Mouse (Mus musculus) thymus, postnatal 36 days (tissue): ENCODE results near the gene Idua.

Source experiments
- DNase-seq, 2 experiments: peaks; one replicate each; pipeline ENCODE4 v3.0.0; 2022; ENCODE audit warnings: mixed read lengths in 2 of 2

Idua gene

GRCm38 (mm10) chr5:108655381-108655780 is 4.8 kb upstream of the Idua start:
- no peak for DNase-seq

GRCm38 (mm10) chr5:108655891-108656650 is 4.1 kb upstream of the Idua start:
- DNase-seq = no peak

GRCm38 (mm10) chr5:108657406-108657805 is 2.7 kb upstream of the Idua start:
- DNase-seq = no peak

DNA sequence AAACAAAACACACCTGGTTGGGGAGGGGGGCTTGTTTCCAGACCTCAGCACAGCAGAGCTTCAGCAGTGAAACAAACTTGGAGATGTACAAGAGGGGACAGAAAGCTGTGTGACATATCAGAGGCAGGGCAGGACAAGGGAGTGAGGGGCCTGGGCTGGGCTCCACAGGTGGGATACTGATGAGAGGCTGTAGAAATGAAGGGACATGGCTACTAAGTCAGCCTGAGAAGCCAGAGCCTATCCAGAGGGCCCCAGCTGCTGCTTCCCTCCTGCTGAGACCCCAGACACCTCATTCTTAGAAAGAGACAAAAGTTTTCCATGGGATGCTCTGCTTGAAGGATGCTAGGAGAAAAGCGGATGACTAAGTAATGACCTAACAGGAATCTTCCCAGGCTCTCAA is 1.5 kb upstream of the Idua start:
- DNase-seq = no peak

GRCm38 (mm10) chr5:108660632-108661268 is 619 bp downstream of the Idua start:
- DNase-seq = peak; percentile 89 to 90

- DNase-seq = no peak
These were observed 2.6 kb downstream of the Idua start for GRCm38 (mm10) chr5:108662772-108663171.

DNA sequence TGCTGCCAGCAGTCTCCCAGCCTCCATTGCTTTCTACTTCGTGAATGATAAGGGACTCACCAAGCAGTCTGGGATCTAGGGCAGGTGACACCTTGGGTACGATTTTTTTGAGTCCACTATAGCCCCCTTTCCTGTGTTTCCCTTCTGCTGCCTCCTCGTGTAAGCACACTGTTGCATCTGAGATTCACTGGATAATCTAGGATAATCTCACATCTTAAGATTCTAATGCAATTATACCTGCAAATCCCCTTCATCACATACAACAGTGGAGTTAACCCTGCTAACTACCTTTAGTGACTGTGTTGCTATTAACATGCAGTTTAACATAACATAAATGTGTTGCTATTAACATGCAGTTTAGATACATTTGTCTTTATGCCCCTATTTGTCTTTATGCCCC is 4.9 kb downstream of the Idua start:
- no peak for DNase-seq

DNA sequence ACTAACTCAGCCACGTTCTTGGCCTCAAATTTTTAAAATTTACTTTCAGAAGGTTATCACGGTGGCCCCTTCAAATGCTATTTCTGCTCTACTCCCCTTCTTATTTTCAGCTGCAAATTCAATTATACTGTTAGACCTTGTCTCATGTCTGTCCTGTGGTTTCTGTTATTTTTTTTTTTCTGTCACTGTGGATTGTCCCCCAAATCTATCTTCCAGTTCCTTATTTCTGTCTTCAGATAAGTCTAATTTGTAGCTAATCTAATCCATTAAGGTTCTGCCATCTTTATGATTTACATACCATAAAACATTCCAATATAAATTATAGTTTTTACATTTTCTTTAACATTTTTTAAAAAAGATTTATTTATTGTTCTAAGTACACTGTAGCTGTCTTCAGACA is 7.2 kb downstream of the Idua start:
- no peak for DNase-seq

DNA sequence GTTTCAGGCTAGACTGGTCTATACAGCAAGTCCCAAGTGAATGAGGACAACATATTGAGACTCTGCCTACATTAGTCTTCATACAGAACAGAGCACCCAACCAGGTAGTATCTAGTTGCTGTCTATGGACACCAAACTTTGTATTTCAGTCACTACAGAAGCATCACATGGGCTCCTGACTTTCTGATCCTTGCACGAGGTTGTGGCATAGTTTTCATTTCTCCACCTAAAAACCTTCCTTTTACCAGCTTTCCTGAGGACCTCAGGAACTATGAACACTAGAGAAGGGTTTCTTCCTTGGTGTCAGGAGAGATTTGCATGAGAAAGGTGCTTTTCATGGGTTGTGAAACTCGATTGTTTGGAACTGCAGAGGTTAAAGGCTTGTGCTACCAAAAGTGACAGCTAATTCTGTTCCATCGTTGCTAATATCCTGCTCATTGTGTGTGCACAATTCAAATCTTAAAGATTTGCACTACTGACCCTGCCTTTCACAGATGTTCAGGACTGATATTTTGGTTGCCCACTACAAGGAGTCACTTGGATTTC is 8.3 kb downstream of the Idua start:
- DNase-seq = no peak

- DNase-seq = peak; percentile 84 to 87
These were observed 9.1 kb downstream of the Idua start, which contains the start of gene Dgkq for GRCm38 (mm10) chr5:108668977-108669936. TSS of gene Dgkq (minus strand) at chr5:108669672.

GRCm38 (mm10) chr5:108669986-108670385 is 9.9 kb downstream of the Idua start:
- DNase-seq = no peak

GRCm38 (mm10) chr5:108670785-108671184 is 10.7 kb downstream of the Idua start:
- peak; percentile 51 to 54 for DNase-seq

GRCm38 (mm10) chr5:108671757-108672156 is 11.6 kb downstream of the Idua start:
- no peak for DNase-seq

- no peak for DNase-seq
These were observed 14.5 kb downstream of the Idua start for GRCm38 (mm10) chr5:108674624-108675023.

DNA sequence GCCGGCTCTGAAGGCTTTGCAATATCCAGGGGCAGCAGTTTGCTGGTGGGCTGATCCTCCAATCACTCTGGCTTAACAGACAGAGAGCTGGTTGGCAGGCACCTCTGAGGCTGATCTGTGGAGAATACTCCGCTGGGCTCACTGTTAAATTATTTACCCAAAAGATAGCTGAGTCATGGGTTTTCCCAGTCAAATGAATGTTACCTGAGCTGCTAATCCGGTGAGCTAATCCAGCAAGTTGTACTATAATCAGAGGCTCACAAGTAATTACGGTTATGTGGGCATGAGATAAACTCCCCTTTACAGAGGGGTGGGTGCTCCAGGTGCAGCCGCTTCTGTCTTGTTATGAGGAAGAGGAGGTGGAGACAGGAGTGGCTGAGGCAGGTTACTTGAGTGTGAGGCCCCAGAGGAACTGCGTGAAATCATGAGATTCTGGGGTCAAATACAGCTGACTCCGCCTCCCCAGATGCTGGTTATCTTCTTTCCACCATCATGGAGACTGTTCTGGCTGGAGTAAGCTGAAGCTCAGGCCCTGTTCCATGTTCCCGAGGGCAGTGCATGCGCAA is 15.2 kb downstream of the Idua start, which contains the start of gene Slc26a1:
Slc26a1 (minus strand) TSS at position 319 of the 566 bp plus-strand sequence.
- no peak for DNase-seq

- no peak for DNase-seq
These were observed 16.8 kb downstream of the Idua start for GRCm38 (mm10) chr5:108676772-108677498.

DNA sequence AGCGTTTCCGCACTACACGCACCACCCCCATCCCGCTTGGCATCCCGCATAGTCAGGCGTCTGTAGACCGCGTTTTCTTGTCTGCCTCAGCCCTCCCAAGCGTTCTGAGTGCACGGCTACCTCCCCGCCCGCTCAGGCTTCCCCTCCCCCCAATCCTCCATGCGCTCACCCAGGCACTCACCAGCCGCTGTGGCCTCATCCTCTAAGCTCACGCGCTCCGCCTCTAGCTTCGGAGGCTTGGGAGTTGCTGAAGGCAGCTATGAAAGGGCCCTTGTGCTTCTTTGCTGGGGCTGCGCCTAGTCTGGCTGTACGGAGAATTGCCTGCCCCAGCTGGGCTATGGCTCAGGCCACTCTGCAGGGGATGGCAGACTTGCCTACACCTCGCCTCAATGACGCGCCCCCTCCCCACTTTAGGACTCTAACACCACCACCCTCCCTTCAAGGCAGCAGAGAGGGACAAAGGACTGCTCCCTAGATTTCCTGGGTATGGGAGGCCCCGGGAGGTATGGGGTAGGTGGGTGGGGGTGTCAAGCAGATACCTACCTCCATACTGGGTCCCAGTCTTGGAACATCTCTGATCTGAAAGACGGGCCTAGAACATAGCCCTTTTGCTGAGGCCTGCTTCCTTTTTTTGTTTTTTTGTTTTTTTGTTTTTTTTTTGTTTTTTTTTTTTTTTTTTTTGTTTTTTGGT is 17.6 kb downstream of the Idua start:
- DNase-seq = no peak

DNA sequence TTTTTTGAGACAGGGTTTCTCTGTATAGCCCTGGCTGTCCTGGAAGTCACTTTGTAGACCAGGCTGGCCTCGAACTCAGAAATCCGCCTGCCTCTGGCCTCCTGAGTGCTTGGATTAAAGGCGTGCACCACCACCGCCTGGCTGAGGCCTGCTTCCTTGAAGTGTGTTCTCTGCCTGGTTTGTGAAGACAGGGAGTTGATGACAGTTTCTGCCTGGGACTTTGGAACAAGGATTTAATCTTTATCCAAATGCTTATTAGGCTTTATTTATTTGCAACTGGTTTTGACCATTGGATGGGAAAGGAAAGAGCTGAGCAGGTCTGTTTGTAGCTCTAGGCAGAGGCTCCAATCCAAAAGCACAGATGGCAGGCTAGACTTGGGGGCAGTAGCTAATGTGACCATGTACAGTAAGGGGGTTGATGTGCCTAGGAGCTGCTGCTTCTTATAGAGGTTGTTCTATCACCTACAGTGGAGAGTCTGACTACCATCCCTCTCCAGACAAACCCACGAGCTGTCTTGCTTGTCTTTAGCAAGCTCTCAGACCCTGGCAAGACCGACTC is 18.2 kb downstream of the Idua start:
- no peak for DNase-seq

DNA sequence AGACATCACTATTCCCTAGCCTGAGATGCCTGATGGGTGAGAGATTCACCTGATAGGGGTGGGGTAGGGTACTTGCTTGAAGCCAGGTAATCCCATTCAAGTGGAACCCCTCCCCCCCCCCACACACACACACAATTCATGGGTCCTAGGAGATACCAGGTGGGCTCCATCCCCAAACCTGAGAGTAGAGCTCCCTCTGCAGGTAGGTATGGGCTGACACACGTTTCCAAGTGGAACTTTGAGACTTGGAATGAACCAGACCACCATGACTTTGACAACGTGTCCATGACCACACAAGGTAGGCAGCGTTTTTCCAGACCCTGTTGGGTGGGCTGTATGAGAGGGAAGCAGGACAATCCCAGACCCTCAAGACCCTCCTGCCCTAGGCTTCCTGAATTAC is 19.8 kb downstream of the Idua start:
- no peak for DNase-seq

GRCm38 (mm10) chr5:108680871-108681270 is 20.7 kb downstream of the Idua start:
- DNase-seq = no peak

- DNase-seq = no peak
These were observed 29.0 kb downstream of the Idua start for GRCm38 (mm10) chr5:108689091-108689490.
